16 mouse cellular contexts compared by ENCODE assay signal in the genomic region with DNA sequence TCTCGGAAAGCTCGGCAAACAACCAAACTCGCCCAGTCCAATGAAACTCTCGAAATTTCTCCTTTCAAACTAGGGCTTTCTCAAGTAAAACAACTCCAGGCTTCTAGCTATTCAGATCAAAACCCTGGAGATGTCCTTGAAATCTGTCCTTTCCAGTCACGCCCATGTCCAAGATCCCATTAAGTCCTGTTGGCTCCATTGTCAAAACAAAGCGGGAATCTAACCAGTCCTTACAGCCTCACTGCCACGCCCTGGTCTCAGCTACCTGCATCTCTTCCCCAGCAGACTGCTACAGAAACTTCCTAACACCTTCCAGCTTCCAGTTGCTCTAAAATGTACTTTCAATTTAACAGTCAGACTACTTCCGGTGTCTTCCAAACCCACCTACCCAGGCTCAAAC.
DNase-seq lines count a peak whose midpoint lies in the region; ATAC-seq lines count a peak whose summit lies in the region.
"Had no signal": no experiment of that assay in that cellular context is flagged by ENCODE, and none has a peak within 500 bp of the region (broad histone marks: within the 10 kb centered on the region; RNA-seq: fewer than 3 reads in every experiment).

No protein-coding gene starts in this region.

- H3K36me3 ChIP-seq in heart, embryonic 16.5 days (ENCODE audit: control insufficient read depth, insufficient read depth), result no peaks in the 10 kb centered on the region
- no peaks in the 10 kb centered on the region for H3K36me3 ChIP-seq in midbrain, embryonic 10.5 days
- no peaks in the 10 kb centered on the region for H3K36me3 ChIP-seq in midbrain, embryonic 14.5 days (ENCODE audit: control insufficient read depth, insufficient read depth, low read length)
- no peaks in the 10 kb centered on the region for H3K36me3 ChIP-seq in stomach, embryonic 16.5 days (ENCODE audit: control insufficient read depth, insufficient read depth, low read length)
- H3K36me3 ChIP-seq: limb, embryonic 13.5 days; neural tube, embryonic 13.5 days had no signal

- H3K9me3 ChIP-seq in heart, embryonic 16.5 days (replicated peaks; ENCODE audit: control insufficient read depth, low read length), result peaks cover 3% of the 10 kb centered on the region
- H3K9me3 ChIP-seq in midbrain, embryonic 10.5 days (replicated peaks), result 0 out of 2 replicates have a peak, but pooled peaks cover 3% of the 10 kb centered on the region
- no peaks in the 10 kb centered on the region for H3K9me3 ChIP-seq in midbrain, embryonic 14.5 days (ENCODE audit: control insufficient read depth, low read length)
- H3K9me3 ChIP-seq in stomach, embryonic 16.5 days (replicated peaks; ENCODE audit: control insufficient read depth, low read length), result 0 out of 2 replicates have a peak, but pooled peaks cover 3% of the 10 kb centered on the region
- H3K9me3 ChIP-seq: neural tube, embryonic 13.5 days had no signal

- peaks cover 21% of the 10 kb centered on the region for H3K4me1 ChIP-seq in heart, embryonic 16.5 days (ENCODE audit: control insufficient read depth, insufficient read depth, low read length)
- H3K4me1 ChIP-seq in midbrain, embryonic 10.5 days, result peaks cover 37% of the 10 kb centered on the region
- 0 out of 2 replicates have a peak, but pooled peaks cover under 1% of the 10 kb centered on the region for H3K4me1 ChIP-seq in midbrain, embryonic 14.5 days (ENCODE audit: control insufficient read depth, insufficient read depth, low read length)
- peaks cover 24% of the 10 kb centered on the region for H3K4me1 ChIP-seq in stomach, embryonic 16.5 days (ENCODE audit: control insufficient read depth, insufficient read depth, low read length)

- 87% methylated on average over 8 of the region's 8 CpGs for WGBS in heart, embryonic 16.5 days
- WGBS in midbrain, embryonic 10.5 days, result 87% methylated on average over 8 of the region's 8 CpGs
- 93% methylated on average over 8 of the region's 8 CpGs for WGBS in midbrain, embryonic 14.5 days
- WGBS in stomach, embryonic 16.5 days, result 81% methylated on average over 8 of the region's 8 CpGs

- H3K9ac ChIP-seq in heart, embryonic 16.5 days (ENCODE audit: low read length), result no peak overlapping the region
- H3K9ac ChIP-seq in midbrain, embryonic 14.5 days (replicated peaks; ENCODE audit: low read length), result no peak overlapping the region
- no peak overlapping the region for H3K9ac ChIP-seq in stomach, embryonic 16.5 days (ENCODE audit: low read length)
- H3K9ac ChIP-seq: limb, embryonic 13.5 days; neural tube, embryonic 13.5 days had no signal

- peak overlapping the region; percentile 17 for H3K27ac ChIP-seq in heart, embryonic 16.5 days (ENCODE audit: low read length)
- H3K27ac ChIP-seq in midbrain, embryonic 10.5 days (replicated peaks), result peak overlapping the region; percentile 50; the same call in 1 of the 2 replicates
- H3K27ac ChIP-seq in midbrain, embryonic 14.5 days (replicated peaks; ENCODE audit: low read depth, low read length), result no peak overlapping the region
- peak overlapping the region; percentile 38; the same call in 1 of the 2 replicates for H3K27ac ChIP-seq in stomach, embryonic 16.5 days (ENCODE audit: low read length)
- H3K27ac ChIP-seq: heart, adult 2 months; limb, embryonic 13.5 days; neural tube, embryonic 13.5 days had no signal

- no peak for DNase-seq in heart, postnatal 10 days
- DNase-seq in midbrain, embryonic 10.5 days (ENCODE audit: low spot score), result no peak
- DNase-seq in midbrain, embryonic 14.5 days, result no peak
- DNase-seq in ZHBTc4 (ENCODE audit: low read depth, low spot score) (peak; percentile 96), adipocyte (ENCODE audit: low spot score) (no peak)
- DNase-seq: adrenal gland, adult 8-10 months; cerebellum, adult 8-10 months; embryo, embryonic 11 days had no signal

- no peak overlapping the region for H3K4me3 ChIP-seq in heart, embryonic 16.5 days (ENCODE audit: low read length)
- no peak overlapping the region for H3K4me3 ChIP-seq in midbrain, embryonic 10.5 days
- H3K4me3 ChIP-seq in midbrain, embryonic 14.5 days (replicated peaks; ENCODE audit: low read depth, low read length), result no peak overlapping the region
- no peak overlapping the region for H3K4me3 ChIP-seq in stomach, embryonic 16.5 days (replicated peaks; ENCODE audit: low read length)
- H3K4me3 ChIP-seq: heart, adult 2 months; limb, embryonic 13.5 days; neural tube, embryonic 13.5 days had no signal

- intact Hi-C loops in heart, postnatal 10 days (cut with DNase I), result no loop called here

- H3K4me2 ChIP-seq in heart, embryonic 16.5 days (ENCODE audit: low read depth, low read length), result no peak overlapping the region
- H3K4me2 ChIP-seq in midbrain, embryonic 14.5 days (ENCODE audit: low read length), result no peak overlapping the region
- H3K4me2 ChIP-seq in stomach, embryonic 16.5 days (ENCODE audit: low read depth, low read length), result no peak overlapping the region
- H3K4me2 ChIP-seq: limb, embryonic 13.5 days; neural tube, embryonic 13.5 days had no signal

- no peak for ATAC-seq in heart, embryonic 16.5 days (replicated peaks; ENCODE audit: extremely low read depth, insufficient read depth, low FRiP score)
- ATAC-seq in midbrain, embryonic 14.5 days (ENCODE audit: low FRiP score, low TSS enrichment), result no peak
- no peak for ATAC-seq in stomach, embryonic 16.5 days (ENCODE audit: insufficient read depth, low FRiP score)
- ATAC-seq: CD4-positive, CD25-positive, alpha-beta regulatory T cell, adult 4 months; intestine, embryonic 16.5 days; Patski had no signal

- no peaks in the 10 kb centered on the region for H3K27me3 ChIP-seq in heart, embryonic 16.5 days (ENCODE audit: control insufficient read depth, insufficient read depth, low read length)
- H3K27me3 ChIP-seq in midbrain, embryonic 10.5 days (ENCODE audit: low read depth, poor library complexity, severe bottlenecking), result peaks cover 4% of the 10 kb centered on the region; the same call in 1 of the 2 replicates
- H3K27me3 ChIP-seq in midbrain, embryonic 14.5 days (ENCODE audit: control insufficient read depth, insufficient read depth, low read length), result no peaks in the 10 kb centered on the region
- H3K27me3 ChIP-seq in stomach, embryonic 16.5 days (ENCODE audit: control insufficient read depth, insufficient read depth, low read length), result no peaks in the 10 kb centered on the region
- H3K27me3 ChIP-seq: limb, embryonic 13.5 days; neural tube, embryonic 13.5 days; Patski had no signal
